Mouse (Mus musculus) frontal cortex, postnatal 25 days (tissue): ENCODE measurements around the gene Iars.
"Not testable (repeated sequence)": the region's sequence is repeated elsewhere in the genome, so short reads cannot be mapped to it uniquely, and the experiment has no call there.

Source experiments
- DNase-seq, 2 experiments: peaks; one replicate each; pipeline ENCODE4 v3.0.0; 2022; ENCODE audit warnings: low spot score in 2 of 2

The Iars gene

GRCm38 (mm10) chr13:49736430-49736829 is 54.5 kb downstream of the Iars start:
- no peak for DNase-seq

GRCm38 (mm10) chr13:49738011-49738410 is 56.1 kb downstream of the Iars start:
- DNase-seq = no peak

GRCm38 (mm10) chr13:49741285-49742040 is 59.6 kb downstream of the Iars start:
- DNase-seq = no peak

GRCm38 (mm10) chr13:49756591-49756990 is 74.7 kb downstream of the Iars start:
- DNase-seq = no peak

- no peak for DNase-seq
Observed at GRCm38 (mm10) chr13:49757966-49758365, 76.1 kb downstream of the Iars start.

- DNase-seq = no peak
Observed at GRCm38 (mm10) chr13:49760675-49761074, 78.8 kb downstream of the Iars start.

GRCm38 (mm10) chr13:49762208-49762607 is 80.3 kb downstream of the Iars start:
- DNase-seq = no peak

GRCm38 (mm10) chr13:49765306-49765705 is 83.4 kb downstream of the Iars start:
- no peak for DNase-seq

- DNase-seq = no peak
Observed at GRCm38 (mm10) chr13:49766269-49766668, 84.4 kb downstream of the Iars start.

GRCm38 (mm10) chr13:49768048-49768447 is 86.1 kb downstream of the Iars start:
- DNase-seq = no peak

GRCm38 (mm10) chr13:49769111-49769510 is 87.2 kb downstream of the Iars start:
- no peak for DNase-seq

GRCm38 (mm10) chr13:49771536-49771935 is 89.6 kb downstream of the Iars start:
- not testable (repeated sequence) for DNase-seq
